Mouse (Mus musculus) intestine, postnatal 0 days (tissue): ENCODE results near the gene 1700024B05Rik. TPM values are rescaled to one million over a fixed set of nuclear protein-coding genes. Genes with fewer than 3 reads are reported as not detected.
"Not testable (repeated sequence)": the region's sequence is repeated elsewhere in the genome, so short reads cannot be mapped to it uniquely, and the experiment has no call there.

Source experiments
- ATAC-seq: fragments of 200-750 bp; cut with Nextera tagmentation; 2 replicates; pipeline ENCODE4 v1.8.0; 2017; ENCODE audit warnings: mild to moderate bottlenecking, moderate TSS enrichment, moderate library complexity
- H3K27ac ChIP-seq: fragments of 300-500 bp; sonication (generic); 2 replicates; pipeline ENCODE4 v1.5.1; 2014; ENCODE audit warnings: mild to moderate bottlenecking, low read depth, low read length, moderate library complexity
- H3K27me3 ChIP-seq: fragments of 300-500 bp; sonication (generic); replicated peaks from 2 replicates; pipeline ENCODE4 v1.6.1; 2014; ENCODE audit warnings: low read length, mixed read lengths; ENCODE audit not compliant: control insufficient read depth, insufficient read depth
- H3K36me3 ChIP-seq: fragments of 300-500 bp; sonication (generic); 2 replicates; pipeline ENCODE4 v1.6.1; 2014; ENCODE audit warnings: mild to moderate bottlenecking, moderate library complexity; ENCODE audit not compliant: control insufficient read depth, insufficient read depth
- H3K4me1 ChIP-seq: fragments of 300-500 bp; sonication (generic); replicated peaks from 2 replicates; pipeline ENCODE4 v1.6.1; 2014; ENCODE audit warnings: antibody characterized with exemption, low read length, mixed read lengths; ENCODE audit not compliant: control insufficient read depth, insufficient read depth
- H3K4me2 ChIP-seq: fragments of 300-500 bp; sonication (generic); replicated peaks from 2 replicates; pipeline ENCODE4 v1.6.1; 2014; ENCODE audit warnings: low read depth, mild to moderate bottlenecking, moderate library complexity
- H3K4me3 ChIP-seq: fragments of 300-500 bp; sonication (generic); 2 replicates; pipeline ENCODE4 v1.5.1; 2014; ENCODE audit warnings: low read depth, low read length
- H3K9ac ChIP-seq: fragments of 300-500 bp; sonication (generic); 2 replicates; pipeline ENCODE4 v1.6.1; 2014; ENCODE audit warnings: mild to moderate bottlenecking, low read depth, low read length
- H3K9me3 ChIP-seq: fragments of 300-500 bp; sonication (generic); 2 replicates; pipeline ENCODE4 v1.6.1; 2016; ENCODE audit warnings: mixed run types; ENCODE audit not compliant: control insufficient read depth
- WGBS: fragments of 180-500 bp; shearing (Covaris S2); extraction: QIAGEN DNeasy Blood & Tissue Kit; methylation state at CpG from one replicate; pipeline ENCODE4 v1.1.7; 2014; 5-methylcytosine and 5-hydroxymethylcytosine counted together
- polyA plus RNA-seq: library from polyadenylated mRNA; unstranded; fragments of >200 nt; fragmentation: Nextera tagmentation; extraction: Ambion mirVana; gene quantifications from 2 replicates; pipeline ENCODE4 v1.2.1, GENCODE M21; 2015

The 1700024B05Rik gene
- polyA plus RNA-seq, result not detected in 2 replicates

- ATAC-seq, H3K9me3 ChIP-seq, H3K36me3 ChIP-seq, H3K27ac ChIP-seq, H3K4me1 ChIP-seq, H3K9ac ChIP-seq, H3K4me2 ChIP-seq, H3K4me3 ChIP-seq, H3K27me3 ChIP-seq: not testable (repeated sequence)
- 84% methylated on average over 1 of the region's 2 CpGs for WGBS
Measured at GRCm38 (mm10) chr14:41943695-41944094, at the start of gene 1700024B05Rik. Gene 1700024B05Rik (plus strand): TSS chr14:41943995.

- H3K27ac ChIP-seq, H3K9me3 ChIP-seq, H3K36me3 ChIP-seq, H3K4me2 ChIP-seq, H3K4me3 ChIP-seq, H3K4me1 ChIP-seq, H3K9ac ChIP-seq, ATAC-seq, H3K27me3 ChIP-seq: not testable (repeated sequence)
- WGBS, result no CpG with 5 or more reads among the region's 2 CpGs
Measured at GRCm38 (mm10) chr14:41907190-41907589, 36.6 kb upstream of the 1700024B05Rik start, which contains the start of gene Gm7980. Gene Gm7980 (minus strand): TSS chr14:41907290.

GRCm38 (mm10) chr14:41924649-41925048 lies 19.1 kb upstream of the 1700024B05Rik start, which contains the start of gene 1700049E17Rik1:
Gene 1700049E17Rik1 (plus strand): TSS chr14:41924949.
- H3K4me3 ChIP-seq, ATAC-seq, H3K27me3 ChIP-seq, H3K9ac ChIP-seq, H3K27ac ChIP-seq, H3K4me2 ChIP-seq, H3K9me3 ChIP-seq, H3K4me1 ChIP-seq, H3K36me3 ChIP-seq: not testable (repeated sequence)
- no CpG with 5 or more reads among the region's 1 CpGs for WGBS

GRCm38 (mm10) chr14:41964095-41964494 lies 20.3 kb downstream of the 1700024B05Rik start:
- 60% methylated on average over 4 of the region's 4 CpGs for WGBS
- H3K27ac ChIP-seq, ATAC-seq, H3K4me1 ChIP-seq, H3K36me3 ChIP-seq, H3K27me3 ChIP-seq, H3K9me3 ChIP-seq, H3K4me3 ChIP-seq, H3K4me2 ChIP-seq, H3K9ac ChIP-seq: not testable (repeated sequence)

GRCm38 (mm10) chr14:41967827-41968226 lies 24.0 kb downstream of the 1700024B05Rik start, which contains the start of gene Gm6401:
Gene Gm6401 (minus strand): TSS chr14:41967927.
- not testable (repeated sequence) for ATAC-seq, H3K4me1 ChIP-seq, H3K4me3 ChIP-seq, H3K9ac ChIP-seq, H3K36me3 ChIP-seq, H3K27ac ChIP-seq, H3K9me3 ChIP-seq, H3K4me2 ChIP-seq, H3K27me3 ChIP-seq
- WGBS, result 80% methylated on average over 1 of the region's 1 CpGs

GRCm38 (mm10) chr14:41968596-41968995 lies 24.8 kb downstream of the 1700024B05Rik start:
- not testable (repeated sequence) for H3K27me3 ChIP-seq, H3K9me3 ChIP-seq, H3K9ac ChIP-seq, H3K4me3 ChIP-seq, H3K36me3 ChIP-seq, H3K27ac ChIP-seq, H3K4me1 ChIP-seq, ATAC-seq, H3K4me2 ChIP-seq
- 55% methylated on average over 3 of the region's 3 CpGs for WGBS

- H3K27ac ChIP-seq, H3K9me3 ChIP-seq, H3K4me1 ChIP-seq, H3K4me2 ChIP-seq, H3K9ac ChIP-seq, H3K36me3 ChIP-seq, H3K27me3 ChIP-seq, H3K4me3 ChIP-seq, ATAC-seq: not testable (repeated sequence)
- no CpG with 5 or more reads among the region's 1 CpGs for WGBS
Measured at GRCm38 (mm10) chr14:41983225-41983624, 39.4 kb downstream of the 1700024B05Rik start, which contains the start of gene Gm3543. Gene Gm3543 (minus strand): TSS chr14:41983325.

Other genes with a start within 250 kb of the 1700024B05Rik start
- gene Gm8068, start 242.1 kb upstream of the 1700024B05Rik start, polyA plus RNA-seq, result not detected in 2 replicates
- not detected in 2 replicates for gene Gm7929, start 193.4 kb upstream of the 1700024B05Rik start, polyA plus RNA-seq
- not detected in 2 replicates for gene Gm47189, start 171.6 kb upstream of the 1700024B05Rik start, polyA plus RNA-seq
- gene Gm7980, start 36.7 kb upstream of the 1700024B05Rik start, polyA plus RNA-seq, result not detected in 2 replicates
- gene 1700049E17Rik1, start 19.0 kb upstream of the 1700024B05Rik start, polyA plus RNA-seq, result not detected in 2 replicates
- gene Gm6401, start 23.9 kb downstream of the 1700024B05Rik start, polyA plus RNA-seq, result not detected in 2 replicates
- not detected in 2 replicates for gene Gm3543, start 39.3 kb downstream of the 1700024B05Rik start, polyA plus RNA-seq
- not detected in 2 replicates for gene Gm7951, start 173.4 kb downstream of the 1700024B05Rik start, polyA plus RNA-seq
- gene Gm17027, start 218.6 kb downstream of the 1700024B05Rik start, polyA plus RNA-seq, result not detected in 2 replicates
- not detected in 2 replicates for gene Gm3573, start 246.8 kb downstream of the 1700024B05Rik start, polyA plus RNA-seq